Mouse (Mus musculus) neural tube, embryonic 15.5 days (tissue): ENCODE results near the gene Tbcel. TPM values are rescaled to one million over a fixed set of nuclear protein-coding genes. Genes with fewer than 3 reads are reported as not detected.

Source experiments
- ATAC-seq: fragments of 200-750 bp; cut with Nextera tagmentation; 2 replicates; pipeline ENCODE4 v1.8.0; 2017; ENCODE audit warnings: mild to moderate bottlenecking, moderate TSS enrichment, moderate library complexity; ENCODE audit not compliant: low FRiP score
- H3K27ac ChIP-seq: fragments of 300-500 bp; sonication (generic); replicated peaks from 2 replicates; pipeline ENCODE4 v1.5.1; 2015; ENCODE audit warnings: mild to moderate bottlenecking, inconsistent platforms
- H3K27me3 ChIP-seq: fragments of 300-500 bp; sonication (generic); replicated peaks from 2 replicates; pipeline ENCODE4 v1.6.1; 2015; ENCODE audit warnings: inconsistent platforms
- H3K36me3 ChIP-seq: fragments of 300-500 bp; sonication (generic); 2 replicates; pipeline ENCODE4 v1.6.1; 2015; ENCODE audit warnings: inconsistent platforms
- H3K4me1 ChIP-seq: fragments of 300-500 bp; sonication (generic); 2 replicates; pipeline ENCODE4 v1.6.1; 2015; ENCODE audit warnings: inconsistent platforms
- H3K4me2 ChIP-seq: fragments of 300-500 bp; sonication (generic); 2 replicates; pipeline ENCODE4 v1.6.1; 2015; ENCODE audit warnings: inconsistent platforms, mild to moderate bottlenecking, moderate library complexity
- H3K4me3 ChIP-seq: fragments of 300-500 bp; sonication (generic); replicated peaks from 2 replicates; pipeline ENCODE4 v1.5.1; 2015; ENCODE audit warnings: mild to moderate bottlenecking, inconsistent platforms
- H3K9ac ChIP-seq: fragments of 300-500 bp; sonication (generic); replicated peaks from 2 replicates; pipeline ENCODE4 v1.6.1; 2015; ENCODE audit warnings: mild to moderate bottlenecking, inconsistent platforms
- H3K9me3 ChIP-seq: fragments of 300-500 bp; sonication (generic); replicated peaks from 2 replicates; pipeline ENCODE4 v1.6.1; 2016; ENCODE audit warnings: inconsistent platforms
- WGBS: fragments of 180-500 bp; shearing (Covaris S2); methylation state at CpG from one replicate; pipeline ENCODE4 v1.1.7; 2015; ENCODE audit warnings: mixed read lengths; 5-methylcytosine and 5-hydroxymethylcytosine counted together
- microRNA-seq: library from miRNA; unstranded; fragments of <30 nt; microRNA quantifications from one replicate; pipeline ENCODE4, GENCODE M21; 2017
- polyA plus RNA-seq: library from polyadenylated mRNA; unstranded; fragments of >200 nt; fragmentation: Nextera tagmentation; extraction: Ambion mirVana; gene quantifications from 2 replicates; pipeline ENCODE4 v1.2.1, GENCODE M21; 2015

The Tbcel gene
- polyA plus RNA-seq, 1 experiment from 2014 or later: 4.0 TPM

DNA sequence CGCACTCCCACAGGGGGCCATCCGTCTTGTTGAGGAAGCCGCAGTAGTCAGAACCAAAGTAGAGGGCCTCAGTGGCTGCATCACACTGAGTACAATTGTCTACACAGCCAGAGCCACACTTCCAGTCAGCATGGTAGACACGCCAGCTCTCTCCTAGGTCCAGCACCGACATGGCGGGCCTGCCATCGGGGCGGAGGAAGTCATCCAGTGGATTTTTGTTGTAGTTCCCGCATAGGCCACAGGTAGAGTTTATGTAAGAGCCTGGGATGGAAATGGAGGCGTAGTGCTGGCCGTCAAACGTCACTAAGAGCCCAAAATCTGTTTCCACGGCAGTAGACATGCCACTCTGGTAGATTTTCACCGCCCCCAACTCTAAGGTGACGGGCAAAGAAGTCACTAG is 130.0 kb downstream of the Tbcel start:
- Histone ChIP-seq H3K4me2 (no peak overlapping the region), H3K4me1 (peaks cover 5% of the 10 kb centered on the region; the same call in 1 of the 2 replicates), H3K36me3 (no peaks in the 10 kb centered on the region), H3K4me3 (no peak overlapping the region), H3K27ac (no peak overlapping the region), H3K9me3 (no peaks in the 10 kb centered on the region), H3K9ac (no peak overlapping the region), H3K27me3 (0 out of 2 replicates have a peak, but pooled peaks cover 3% of the 10 kb centered on the region)
- no peak for ATAC-seq
- 94% methylated on average over 15 of the region's 15 CpGs for WGBS

GRCm38 (mm10) chr9:42371670-42372368 is 135.8 kb downstream of the Tbcel start:
- Histone ChIP-seq H3K4me3 (no peak overlapping the region), H3K36me3 (no peaks in the 10 kb centered on the region), H3K4me1 (no peaks in the 10 kb centered on the region), H3K27me3 (0 out of 2 replicates have a peak, but pooled peaks cover 3% of the 10 kb centered on the region), H3K4me2 (no peak overlapping the region), H3K9me3 (no peaks in the 10 kb centered on the region), H3K9ac (no peak overlapping the region), H3K27ac (no peak overlapping the region)
- WGBS: 87% methylated on average over 6 of the region's 6 CpGs
- ATAC-seq: no peak

Small RNA genes within 50 kb of the gene (microRNA-seq; reads per million reads assigned to microRNA genes)
- not detected for gene Gm44311

Other genes starting within 250 kb of the Tbcel start
- gene Sc5d, start 243.6 kb downstream of the Tbcel start, polyA plus RNA-seq: 72.3 and 79.0 TPM in 2 replicates
- gene Tecta, start 107.9 kb downstream of the Tbcel start, polyA plus RNA-seq: 0.42 and 0.68 TPM in 2 replicates